Mouse (Mus musculus): ENCODE data around the gene Slc1a7. TPM values are rescaled to one million over a fixed set of nuclear protein-coding genes. Genes with fewer than 3 reads are reported as not detected.

The Slc1a7 gene
- polyA plus RNA-seq, 1 experiment from 2014 or later, result not detected

DNA sequence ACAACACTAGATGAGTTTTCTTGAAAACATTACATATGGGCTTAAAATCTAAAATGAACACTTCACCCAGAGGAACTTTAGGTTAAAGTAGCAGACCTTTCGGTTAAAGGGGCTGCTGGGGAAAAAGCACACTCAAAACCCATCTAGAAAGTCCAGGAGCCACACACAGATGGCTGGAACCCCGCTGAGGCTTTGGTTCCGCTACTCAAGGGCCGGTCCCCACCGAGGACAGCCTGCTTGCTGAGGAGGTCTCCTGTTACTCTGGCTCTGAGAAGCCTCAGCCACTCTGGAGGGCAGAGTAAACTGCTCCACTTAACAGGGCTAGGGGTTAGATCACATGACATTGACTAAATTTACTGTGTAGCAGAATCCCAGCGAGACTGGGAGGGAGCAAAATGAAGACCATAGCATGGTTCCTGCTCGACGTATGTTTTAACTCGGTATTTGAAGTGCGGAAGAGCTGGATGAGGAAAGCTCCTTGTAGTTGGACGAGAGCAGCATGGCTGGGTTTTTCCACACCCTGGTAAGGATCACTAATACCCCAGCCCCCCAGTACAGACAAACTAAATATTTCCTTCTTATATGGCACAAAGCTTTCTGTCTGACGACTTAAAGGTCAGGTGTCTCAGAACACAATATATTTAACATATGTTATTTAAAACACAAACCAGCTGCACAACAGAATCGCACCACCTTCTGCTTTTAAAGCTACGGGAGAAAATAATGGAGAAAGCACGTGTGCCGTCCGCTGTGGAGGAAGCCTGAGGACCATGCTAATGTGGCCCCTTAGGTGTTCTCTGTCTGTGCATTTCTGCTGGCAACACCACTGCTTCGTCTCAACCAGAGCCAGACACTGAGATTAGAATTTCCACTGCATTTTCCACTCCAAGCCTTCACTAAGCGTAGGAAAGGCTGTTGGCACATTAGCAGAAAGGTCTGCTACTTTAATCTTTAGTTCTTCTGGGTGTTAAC lies 77.3 kb downstream of the Slc1a7 start:
- H3K9me3 ChIP-seq (replicated peaks), result no peaks in the 10 kb centered on the region
- H3K27me3 ChIP-seq (ENCODE audit: low read depth, poor library complexity, severe bottlenecking), result no peaks in the 10 kb centered on the region
- no peak overlapping the region for H3K4me3 ChIP-seq
- no peak for DNase-seq (ENCODE audit: low spot score)
- peaks cover 12% of the 10 kb centered on the region; the same call in 1 of the 2 replicates for H3K4me1 ChIP-seq
- peaks cover 55% of the 10 kb centered on the region for H3K36me3 ChIP-seq
- H3K27ac ChIP-seq, result peak overlapping the region; percentile 27; the same call in 1 of the 2 replicates
- WGBS, result 71% methylated on average over 19 of the region's 19 CpGs

DNA sequence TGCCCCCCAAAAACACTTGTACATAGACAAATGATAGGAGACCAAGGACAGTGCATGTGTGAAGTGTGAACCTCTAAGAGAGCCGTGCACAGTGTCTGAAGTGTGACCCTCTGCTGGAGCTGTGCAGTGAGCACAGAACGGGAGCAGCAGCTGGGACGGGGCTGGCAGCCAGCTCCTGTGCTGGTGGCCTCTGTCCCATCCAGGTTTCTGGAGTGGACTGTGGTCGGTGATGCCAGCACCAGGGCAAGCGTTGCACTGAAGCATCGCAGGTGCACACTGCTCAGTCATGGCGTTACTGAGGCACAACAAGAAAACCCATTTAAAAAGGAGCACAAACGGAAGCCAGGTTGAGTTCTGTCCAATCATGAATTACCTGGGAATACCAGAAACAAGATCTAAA lies 78.0 kb downstream of the Slc1a7 start:
- peaks cover 62% of the 10 kb centered on the region for H3K36me3 ChIP-seq
- H3K4me1 ChIP-seq, result peaks cover 12% of the 10 kb centered on the region; the same call in 1 of the 2 replicates
- no peaks in the 10 kb centered on the region for H3K27me3 ChIP-seq (ENCODE audit: low read depth, poor library complexity, severe bottlenecking)
- H3K4me3 ChIP-seq, result no peak overlapping the region
- DNase-seq (ENCODE audit: low spot score), result no peak
- 89% methylated on average over 8 of the region's 8 CpGs for WGBS
- no peaks in the 10 kb centered on the region for H3K9me3 ChIP-seq (replicated peaks)
- H3K27ac ChIP-seq, result peak overlapping the region; percentile 27; the same call in 1 of the 2 replicates

DNA sequence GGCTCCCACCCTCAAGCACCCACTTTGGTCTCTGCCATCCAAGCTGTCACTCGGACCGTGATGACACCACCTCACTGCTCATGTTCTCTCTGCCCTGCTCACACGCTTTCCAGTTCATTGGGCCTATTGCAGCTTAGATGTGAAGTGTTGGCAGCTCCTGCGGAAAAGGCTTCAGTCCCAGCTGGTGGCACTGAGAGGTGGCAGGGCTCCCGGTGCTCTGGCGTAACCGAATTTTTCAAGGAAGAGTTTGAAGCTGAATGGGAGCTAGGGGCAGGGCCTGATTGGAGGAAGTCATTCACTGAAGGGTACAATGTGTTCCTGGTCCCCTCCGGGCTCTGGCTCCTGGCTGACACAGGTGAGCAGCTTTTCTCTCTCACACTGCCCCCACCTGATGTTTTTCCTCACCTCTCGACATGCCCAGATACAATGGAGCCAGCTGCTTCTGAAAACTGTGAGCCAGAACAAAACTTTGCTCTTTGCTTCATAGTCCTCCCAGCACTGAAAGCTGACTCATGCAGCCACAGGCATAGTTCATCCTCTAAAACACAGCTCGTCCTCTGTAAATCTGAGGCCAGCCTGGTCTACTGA lies 83.6 kb downstream of the Slc1a7 start:
- DNase-seq (ENCODE audit: low spot score), result no peak
- Histone ChIP-seq H3K27ac (no peak overlapping the region), H3K4me3 (no peak overlapping the region), H3K9me3 (replicated peaks) (no peaks in the 10 kb centered on the region), H3K4me1 (no peaks in the 10 kb centered on the region), H3K36me3 (peaks cover 91% of the 10 kb centered on the region), H3K27me3 (ENCODE audit: low read depth, poor library complexity, severe bottlenecking) (no peaks in the 10 kb centered on the region)
- WGBS, result 88% methylated on average over 10 of the region's 10 CpGs

GRCm38 (mm10) chr4:108052673-108053072 lies 84.5 kb downstream of the Slc1a7 start:
- Histone ChIP-seq H3K27ac (no peak overlapping the region), H3K27me3 (ENCODE audit: low read depth, poor library complexity, severe bottlenecking) (no peaks in the 10 kb centered on the region), H3K36me3 (peaks cover 89% of the 10 kb centered on the region), H3K4me1 (no peaks in the 10 kb centered on the region), H3K4me3 (no peak overlapping the region), H3K9me3 (replicated peaks) (no peaks in the 10 kb centered on the region)
- 89% methylated on average over 8 of the region's 8 CpGs for WGBS
- no peak for DNase-seq (ENCODE audit: low spot score)

DNA sequence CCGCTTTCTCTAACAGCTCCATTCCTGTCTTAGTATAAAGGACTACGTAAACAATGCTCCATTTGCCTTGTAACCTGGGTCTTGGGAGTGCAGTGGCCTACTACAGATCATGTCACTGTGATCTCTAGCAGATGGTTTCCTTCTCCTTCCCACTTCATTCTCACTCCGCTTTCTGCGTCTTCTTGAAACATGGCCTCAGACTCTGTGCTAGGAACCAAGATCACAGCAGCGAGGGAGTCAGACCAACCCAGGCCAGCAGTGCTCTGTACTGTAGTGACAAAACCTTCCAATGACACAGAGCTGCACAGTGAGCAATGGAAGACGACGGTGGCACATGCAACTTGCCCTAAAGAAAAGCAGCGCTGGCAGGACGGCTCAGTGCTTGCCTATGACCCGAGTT lies 87.7 kb downstream of the Slc1a7 start:
- H3K9me3 ChIP-seq (replicated peaks), result no peaks in the 10 kb centered on the region
- H3K27me3 ChIP-seq (ENCODE audit: low read depth, poor library complexity, severe bottlenecking), result no peaks in the 10 kb centered on the region
- 93% methylated on average over 10 of the region's 10 CpGs for WGBS
- H3K4me1 ChIP-seq, result no peaks in the 10 kb centered on the region
- no peak overlapping the region for H3K4me3 ChIP-seq
- no peak overlapping the region for H3K27ac ChIP-seq
- no peak for DNase-seq (ENCODE audit: low spot score)
- H3K36me3 ChIP-seq, result peaks cover 85% of the 10 kb centered on the region

GRCm38 (mm10) chr4:108057247-108057646 lies 89.1 kb downstream of the Slc1a7 start:
- peaks cover 84% of the 10 kb centered on the region for H3K36me3 ChIP-seq
- H3K9me3 ChIP-seq (replicated peaks), result no peaks in the 10 kb centered on the region
- WGBS, result 94% methylated on average over 2 of the region's 2 CpGs
- DNase-seq (ENCODE audit: low spot score), result no peak
- H3K27me3 ChIP-seq (ENCODE audit: low read depth, poor library complexity, severe bottlenecking), result no peaks in the 10 kb centered on the region
- H3K27ac ChIP-seq, result no peak overlapping the region
- H3K4me1 ChIP-seq, result no peaks in the 10 kb centered on the region
- no peak overlapping the region for H3K4me3 ChIP-seq

- Histone ChIP-seq H3K27me3 (ENCODE audit: low read depth, poor library complexity, severe bottlenecking) (no peaks in the 10 kb centered on the region), H3K4me3 (no peak overlapping the region), H3K27ac (no peak overlapping the region), H3K4me1 (no peaks in the 10 kb centered on the region), H3K36me3 (peaks cover 84% of the 10 kb centered on the region), H3K9me3 (replicated peaks) (no peaks in the 10 kb centered on the region)
- 92% methylated on average over 10 of the region's 10 CpGs for WGBS
- no peak for DNase-seq (ENCODE audit: low spot score)
These were observed 90.0 kb downstream of the Slc1a7 start for GRCm38 (mm10) chr4:108058166-108058565.

DNA sequence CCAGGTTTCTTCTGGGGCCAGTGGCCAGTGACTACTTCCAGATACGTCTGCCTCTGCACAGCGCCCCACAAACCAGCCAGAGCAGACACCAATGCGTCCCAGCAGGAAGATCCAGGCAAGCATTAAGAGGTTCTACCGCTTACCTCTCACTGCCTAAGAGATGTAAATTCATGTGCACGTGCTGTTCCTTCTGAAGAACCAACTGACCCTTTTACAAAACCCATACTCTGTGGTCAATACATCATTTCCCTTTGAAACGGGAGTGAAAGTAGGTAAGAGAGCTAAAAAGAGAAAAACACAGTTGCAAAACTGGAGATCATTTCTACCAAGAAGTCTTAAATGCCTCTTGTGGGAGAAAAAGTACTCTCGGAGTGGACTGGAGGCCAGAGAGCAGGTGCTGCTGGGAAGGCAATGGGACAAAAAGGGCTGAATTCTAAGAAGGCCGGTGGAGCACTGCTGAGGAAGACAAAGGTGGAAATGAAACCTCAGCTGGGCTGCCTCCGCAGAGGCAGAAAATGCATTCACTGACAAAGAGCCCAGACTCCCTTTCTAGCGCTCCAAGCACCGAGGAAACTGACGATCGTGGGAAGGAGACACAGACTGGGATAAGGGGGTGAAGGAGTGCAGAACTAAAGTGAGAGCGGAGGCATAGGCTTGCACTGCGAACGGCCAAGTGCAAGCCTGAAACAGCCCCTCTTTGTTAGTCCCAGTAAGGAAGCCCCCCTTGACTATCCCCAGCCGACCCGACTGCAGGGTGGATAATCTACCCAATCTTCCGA lies 91.7 kb downstream of the Slc1a7 start:
- Histone ChIP-seq H3K4me3 (no peak overlapping the region), H3K27me3 (ENCODE audit: low read depth, poor library complexity, severe bottlenecking) (no peaks in the 10 kb centered on the region), H3K4me1 (no peaks in the 10 kb centered on the region), H3K9me3 (replicated peaks) (no peaks in the 10 kb centered on the region), H3K27ac (no peak overlapping the region), H3K36me3 (peaks cover 80% of the 10 kb centered on the region)
- no peak for DNase-seq (ENCODE audit: low spot score)
- 79% methylated on average over 19 of the region's 19 CpGs for WGBS

GRCm38 (mm10) chr4:108060774-108061173 lies 92.6 kb downstream of the Slc1a7 start:
- Histone ChIP-seq H3K36me3 (peaks cover 77% of the 10 kb centered on the region), H3K27me3 (ENCODE audit: low read depth, poor library complexity, severe bottlenecking) (no peaks in the 10 kb centered on the region), H3K9me3 (replicated peaks) (no peaks in the 10 kb centered on the region), H3K4me1 (no peaks in the 10 kb centered on the region), H3K27ac (no peak overlapping the region), H3K4me3 (no peak overlapping the region)
- no peak for DNase-seq (ENCODE audit: low spot score)
- WGBS, result 92% methylated on average over 4 of the region's 4 CpGs

GRCm38 (mm10) chr4:108062524-108062923 lies 94.4 kb downstream of the Slc1a7 start:
- Histone ChIP-seq H3K36me3 (peaks cover 79% of the 10 kb centered on the region), H3K9me3 (replicated peaks) (no peaks in the 10 kb centered on the region), H3K27ac (no peak overlapping the region), H3K27me3 (ENCODE audit: low read depth, poor library complexity, severe bottlenecking) (no peaks in the 10 kb centered on the region), H3K4me3 (no peak overlapping the region), H3K4me1 (no peaks in the 10 kb centered on the region)
- 94% methylated on average over 5 of the region's 5 CpGs for WGBS
- DNase-seq (ENCODE audit: low spot score), result no peak
